Mouse (Mus musculus): Measurements from ENCODE around the gene Ms4a10.

The Ms4a10 gene

DNA sequence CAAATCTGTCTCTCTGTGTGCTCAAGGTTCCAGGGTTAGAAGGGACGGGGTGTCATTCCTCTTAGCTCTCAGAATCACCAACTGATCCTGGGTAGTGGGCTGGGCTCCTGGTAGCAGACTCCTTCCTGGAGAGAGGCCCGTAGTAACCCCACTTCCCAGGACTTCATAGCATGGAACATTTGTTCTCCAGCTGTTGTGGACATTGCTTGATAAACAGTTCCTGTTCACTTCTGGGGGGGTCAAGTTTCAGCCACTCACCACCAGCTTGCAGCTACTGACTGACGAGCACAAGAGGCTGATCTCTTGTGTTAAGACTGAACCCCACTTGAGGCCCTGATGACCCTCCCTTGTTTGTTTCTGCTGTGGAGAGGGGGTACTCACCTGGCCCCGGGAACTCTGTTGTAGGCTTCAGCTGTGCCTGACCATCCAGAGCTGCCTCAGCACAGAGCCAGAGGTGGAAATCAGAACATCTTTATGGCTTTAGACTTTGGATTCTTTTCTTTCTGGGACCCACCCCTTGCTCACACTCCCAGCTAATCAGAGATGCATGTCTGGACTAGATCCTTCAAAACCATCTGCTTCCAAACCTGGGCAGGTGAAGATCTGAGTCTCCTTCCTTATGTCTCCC lies at the start of gene Ms4a10:
Gene Ms4a10 (minus strand): TSS at position 433 of the 628 bp plus-strand sequence.
- no peak for DNase-seq (ENCODE audit: low read depth, low spot score)

- no peak for DNase-seq (ENCODE audit: low read depth, low spot score)
Measured at GRCm38 (mm10) chr19:11022382-11022781, 47.9 kb upstream of the Ms4a10 start.

DNA sequence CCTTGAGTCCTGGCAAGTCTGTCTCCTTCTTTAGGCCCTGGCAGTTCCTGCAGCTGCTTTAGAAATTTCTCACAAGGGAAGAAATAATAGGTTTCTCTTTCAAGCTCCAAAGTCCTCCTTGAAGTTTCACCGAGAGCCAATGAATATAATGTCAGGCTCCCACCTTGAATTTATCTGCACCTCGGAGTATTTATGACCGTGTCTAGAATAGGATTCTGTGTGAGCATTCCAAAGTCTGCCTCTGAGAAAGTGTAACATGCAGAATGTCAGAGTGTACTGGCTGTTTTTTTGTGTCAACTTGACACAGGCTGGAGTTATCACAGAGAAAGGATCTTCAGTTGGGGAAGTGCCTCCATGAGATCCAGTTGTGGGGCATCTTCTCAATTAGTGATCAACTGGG lies 43.4 kb upstream of the Ms4a10 start, which contains the start of gene Ms4a18:
Gene Ms4a18 (minus strand): TSS at position 141 of the 400 bp plus-strand sequence.
- DNase-seq (ENCODE audit: low read depth, low spot score), result no peak

- no peak for DNase-seq (ENCODE audit: low read depth, low spot score)
Measured at GRCm38 (mm10) chr19:11017251-11017650, 42.8 kb upstream of the Ms4a10 start.

DNA sequence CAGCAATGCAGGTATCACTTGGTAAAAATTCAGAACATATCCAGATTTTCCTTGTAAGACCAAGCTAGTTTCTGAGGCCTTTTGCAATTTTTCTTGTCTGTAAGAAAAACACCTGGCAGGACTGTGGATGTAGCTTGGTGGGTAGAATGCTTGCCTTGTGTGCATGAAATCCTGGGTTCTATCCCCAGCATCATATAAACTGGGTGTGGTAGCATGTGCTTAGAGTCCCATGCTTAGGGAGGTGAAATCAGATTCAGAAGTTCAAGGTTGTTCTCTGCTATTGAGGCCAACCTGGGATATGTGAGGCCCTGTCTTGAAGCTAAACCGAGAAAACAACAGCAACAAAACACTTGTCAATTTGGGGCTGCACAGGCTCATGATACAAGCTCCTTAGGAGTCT lies 41.5 kb upstream of the Ms4a10 start:
- DNase-seq (ENCODE audit: low read depth, low spot score), result no peak

- DNase-seq (ENCODE audit: low read depth, low spot score), result no peak
Measured at GRCm38 (mm10) chr19:11015468-11015867, 41.0 kb upstream of the Ms4a10 start.

- no peak for DNase-seq (ENCODE audit: low read depth, low spot score)
Measured at GRCm38 (mm10) chr19:10993150-10993549, 18.7 kb upstream of the Ms4a10 start, which contains the start of gene Ms4a15. Ms4a15 (minus strand) TSS chr19:10993250.

GRCm38 (mm10) chr19:10991911-10992310 lies 17.4 kb upstream of the Ms4a10 start:
- DNase-seq (ENCODE audit: low read depth, low spot score), result no peak

GRCm38 (mm10) chr19:10990751-10991150 lies 16.3 kb upstream of the Ms4a10 start:
- no peak for DNase-seq (ENCODE audit: low read depth, low spot score)

GRCm38 (mm10) chr19:10988563-10988962 lies 14.1 kb upstream of the Ms4a10 start:
- DNase-seq (ENCODE audit: low read depth, low spot score), result no peak

DNA sequence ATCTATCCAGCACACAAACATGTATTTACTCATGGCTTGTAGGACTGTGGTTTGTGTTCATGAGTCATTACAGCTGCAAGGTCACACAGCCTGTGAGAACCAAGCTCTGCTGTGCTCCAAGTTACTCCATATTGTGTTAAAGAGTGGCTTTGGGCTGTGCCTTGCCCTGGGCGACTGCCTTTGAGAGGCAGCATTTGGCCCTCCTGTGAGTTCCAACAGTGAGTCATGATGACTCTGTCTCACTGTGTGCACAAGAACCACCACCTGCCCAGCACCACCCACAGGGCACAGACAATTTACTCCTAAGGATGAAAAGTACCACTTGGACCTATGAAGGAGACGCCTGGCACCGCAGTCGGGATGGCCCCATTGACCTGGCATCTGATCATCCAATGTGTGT lies 11.4 kb upstream of the Ms4a10 start:
- DNase-seq (ENCODE audit: low read depth, low spot score), result no peak

- no peak for DNase-seq (ENCODE audit: low read depth, low spot score)
Measured at GRCm38 (mm10) chr19:10984551-10984950, 10.1 kb upstream of the Ms4a10 start.

- no peak for DNase-seq (ENCODE audit: low read depth, low spot score)
Measured at GRCm38 (mm10) chr19:10983146-10983545, 8.7 kb upstream of the Ms4a10 start.

GRCm38 (mm10) chr19:10980210-10980609 lies 5.7 kb upstream of the Ms4a10 start:
- no peak for DNase-seq (ENCODE audit: low read depth, low spot score)

GRCm38 (mm10) chr19:10979184-10980168 lies 5.0 kb upstream of the Ms4a10 start:
- DNase-seq (ENCODE audit: low read depth, low spot score), result peak; percentile 44

- no peak for DNase-seq (ENCODE audit: low read depth, low spot score)
Measured at GRCm38 (mm10) chr19:10976318-10976717, 1.8 kb upstream of the Ms4a10 start.

DNA sequence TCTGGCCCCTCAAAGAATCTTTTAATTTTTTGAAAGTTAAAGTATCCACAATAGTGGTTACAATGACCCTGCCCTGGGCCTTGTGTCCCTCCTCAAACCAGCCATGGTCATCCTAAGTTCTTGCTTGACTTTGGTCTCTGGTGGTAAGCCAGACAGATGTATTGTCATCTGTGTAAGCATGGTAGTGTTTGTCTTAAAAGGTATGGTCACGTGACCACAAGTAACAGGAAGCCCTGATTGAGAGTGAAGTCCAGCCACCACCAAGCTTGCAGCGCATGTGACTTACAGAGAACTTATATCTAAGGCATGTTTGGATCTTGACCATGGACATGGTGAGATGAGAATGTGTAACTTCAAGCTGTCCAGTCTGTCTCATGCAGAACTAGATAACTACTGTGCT lies 717 bp upstream of the Ms4a10 start:
- no peak for DNase-seq (ENCODE audit: low read depth, low spot score)

- no peak for DNase-seq (ENCODE audit: low read depth, low spot score)
Measured at GRCm38 (mm10) chr19:10973187-10973586, 1.3 kb downstream of the Ms4a10 start.

GRCm38 (mm10) chr19:10972660-10973059 lies 1.8 kb downstream of the Ms4a10 start:
- no peak for DNase-seq (ENCODE audit: low read depth, low spot score)

DNA sequence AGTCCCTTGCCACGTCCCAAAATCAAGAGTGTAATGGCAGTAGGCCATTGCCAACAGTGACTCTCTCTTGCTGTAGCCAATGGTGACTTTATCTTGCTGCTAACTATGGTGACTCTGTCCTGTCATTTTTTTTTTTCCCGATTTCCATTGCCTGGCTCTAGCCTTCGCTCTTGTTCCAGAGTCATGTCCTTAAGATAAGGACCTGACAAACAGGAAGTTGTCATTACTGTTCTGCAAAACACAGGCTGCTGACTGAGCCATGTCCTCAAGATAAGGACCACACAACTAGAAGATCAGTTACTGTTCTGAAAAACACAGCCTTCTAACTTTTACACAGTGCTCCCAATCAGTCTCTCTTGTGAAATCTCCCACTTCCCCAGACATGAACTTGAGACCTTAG lies 4.0 kb downstream of the Ms4a10 start:
- DNase-seq (ENCODE audit: low read depth, low spot score), result no peak

DNA sequence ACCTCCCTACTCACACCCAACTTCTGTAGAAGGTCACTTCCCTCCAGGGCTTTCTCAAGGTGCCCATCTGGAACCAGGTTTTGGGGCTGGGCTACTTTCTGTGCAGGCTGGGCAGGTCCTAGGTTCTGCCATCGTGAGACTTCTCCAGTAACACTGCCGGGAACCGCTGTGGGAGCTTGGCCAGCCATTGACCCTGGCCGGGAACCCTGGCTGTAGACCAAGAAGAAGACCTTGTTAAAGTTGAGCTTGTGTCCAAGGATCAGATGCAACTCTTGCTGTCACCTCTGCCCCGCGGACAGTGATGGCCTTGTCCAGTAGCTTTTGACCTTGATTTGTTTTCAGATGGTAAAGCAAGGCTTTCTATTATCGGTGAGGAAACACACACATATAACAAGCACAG lies 5.9 kb downstream of the Ms4a10 start:
- DNase-seq (ENCODE audit: low read depth, low spot score), result no peak

DNA sequence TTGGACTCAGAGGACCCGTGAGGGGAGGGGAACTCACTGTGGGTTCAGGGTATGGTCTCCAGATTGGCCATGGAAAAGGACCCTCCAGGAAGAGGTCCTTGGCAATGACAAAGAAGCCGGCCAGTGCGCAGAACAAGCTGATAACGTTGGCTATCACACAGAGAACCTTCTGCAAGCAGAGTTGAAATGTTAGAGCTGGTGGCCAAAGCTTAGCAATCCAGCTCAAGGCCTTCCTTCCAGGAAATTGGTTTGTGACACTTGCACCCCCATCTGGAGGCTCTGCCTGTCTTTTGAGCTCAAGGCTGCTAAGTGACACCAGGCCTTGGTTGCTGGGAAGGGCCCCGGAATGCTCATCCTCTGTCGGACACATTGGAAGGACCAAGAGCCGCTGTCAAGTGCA lies 8.7 kb downstream of the Ms4a10 start:
- no peak for DNase-seq (ENCODE audit: low read depth, low spot score)

GRCm38 (mm10) chr19:10959978-10960346 lies 14.5 kb downstream of the Ms4a10 start:
- no peak for DNase-seq (ENCODE audit: low read depth, low spot score)
